Mouse (Mus musculus): ENCODE results near the gene Gm42791. TPM values are rescaled to one million over a fixed set of nuclear protein-coding genes. Genes with fewer than 3 reads are reported as not detected.

The Gm42791 gene
- polyA plus RNA-seq, 1 experiment from 2014 or later = 5.8 TPM

GRCm38 (mm10) chr5:148964251-148964650 is 30.7 kb downstream of the Gm42791 start:
- no peak overlapping the region for H3K4me2 ChIP-seq (ENCODE audit: low read length)
- peaks cover 28% of the 10 kb centered on the region for H3K4me1 ChIP-seq (replicated peaks; ENCODE audit: control insufficient read depth, insufficient read depth, low read length)
- no peaks in the 10 kb centered on the region for H3K36me3 ChIP-seq (ENCODE audit: control insufficient read depth, insufficient read depth)
- no peak overlapping the region for H3K4me3 ChIP-seq (replicated peaks; ENCODE audit: low read length)
- H3K9me3 ChIP-seq (ENCODE audit: control insufficient read depth, low read length) = no peaks in the 10 kb centered on the region
- no peak overlapping the region for H3K9ac ChIP-seq (replicated peaks; ENCODE audit: low read depth, low read length)
- no peak for ATAC-seq
- no peaks in the 10 kb centered on the region for H3K27me3 ChIP-seq (replicated peaks; ENCODE audit: control insufficient read depth, insufficient read depth, low read length)
- WGBS = 76% methylated on average over 1 of the region's 1 CpGs
- H3K27ac ChIP-seq (ENCODE audit: low read length) = peak overlapping the region; percentile 49

GRCm38 (mm10) chr5:148960211-148960610 is 34.7 kb downstream of the Gm42791 start:
- H3K4me2 ChIP-seq (ENCODE audit: low read length) = no peak overlapping the region; the same call in 1 of the 2 replicates
- no peak overlapping the region for H3K4me3 ChIP-seq (replicated peaks; ENCODE audit: low read length)
- 66% methylated on average over 10 of the region's 10 CpGs for WGBS
- H3K27ac ChIP-seq (ENCODE audit: low read length) = no peak overlapping the region
- H3K9ac ChIP-seq (replicated peaks; ENCODE audit: low read depth, low read length) = no peak overlapping the region
- no peaks in the 10 kb centered on the region for H3K27me3 ChIP-seq (replicated peaks; ENCODE audit: control insufficient read depth, insufficient read depth, low read length)
- H3K36me3 ChIP-seq (ENCODE audit: control insufficient read depth, insufficient read depth) = no peaks in the 10 kb centered on the region
- no peaks in the 10 kb centered on the region for H3K9me3 ChIP-seq (ENCODE audit: control insufficient read depth, low read length)
- ATAC-seq = no peak
- peaks cover 16% of the 10 kb centered on the region for H3K4me1 ChIP-seq (replicated peaks; ENCODE audit: control insufficient read depth, insufficient read depth, low read length)

GRCm38 (mm10) chr5:148959068-148959990 is 35.6 kb downstream of the Gm42791 start:
- H3K9me3 ChIP-seq (ENCODE audit: control insufficient read depth, low read length) = no peaks in the 10 kb centered on the region
- no peaks in the 10 kb centered on the region for H3K36me3 ChIP-seq (ENCODE audit: control insufficient read depth, insufficient read depth)
- peak; percentile 81 for ATAC-seq
- H3K27me3 ChIP-seq (replicated peaks; ENCODE audit: control insufficient read depth, insufficient read depth, low read length) = no peaks in the 10 kb centered on the region
- peak overlapping the region; percentile 57 for H3K9ac ChIP-seq (replicated peaks; ENCODE audit: low read depth, low read length)
- WGBS = 2% methylated on average over 38 of the region's 39 CpGs
- H3K4me2 ChIP-seq (ENCODE audit: low read length) = peak overlapping the region; percentile 86
- H3K27ac ChIP-seq (ENCODE audit: low read length) = no peak overlapping the region
- peak overlapping the region; percentile 48 for H3K4me3 ChIP-seq (replicated peaks; ENCODE audit: low read length)
- peaks cover 13% of the 10 kb centered on the region for H3K4me1 ChIP-seq (replicated peaks; ENCODE audit: control insufficient read depth, insufficient read depth, low read length)

- ATAC-seq = no peak
- H3K4me1 ChIP-seq (replicated peaks; ENCODE audit: control insufficient read depth, insufficient read depth, low read length) = peaks cover 13% of the 10 kb centered on the region
- H3K4me3 ChIP-seq (replicated peaks; ENCODE audit: low read length) = no peak overlapping the region
- H3K36me3 ChIP-seq (ENCODE audit: control insufficient read depth, insufficient read depth) = no peaks in the 10 kb centered on the region
- no peak overlapping the region for H3K9ac ChIP-seq (replicated peaks; ENCODE audit: low read depth, low read length)
- 39% methylated on average over 9 of the region's 9 CpGs for WGBS
- H3K4me2 ChIP-seq (ENCODE audit: low read length) = no peak overlapping the region
- no peaks in the 10 kb centered on the region for H3K9me3 ChIP-seq (ENCODE audit: control insufficient read depth, low read length)
- no peaks in the 10 kb centered on the region for H3K27me3 ChIP-seq (replicated peaks; ENCODE audit: control insufficient read depth, insufficient read depth, low read length)
- no peak overlapping the region for H3K27ac ChIP-seq (ENCODE audit: low read length)
Measured at GRCm38 (mm10) chr5:148958355-148958754, 36.6 kb downstream of the Gm42791 start.

GRCm38 (mm10) chr5:148956898-148957535 is 37.9 kb downstream of the Gm42791 start:
- no peak overlapping the region for H3K4me2 ChIP-seq (ENCODE audit: low read length)
- ATAC-seq = no peak
- H3K4me1 ChIP-seq (replicated peaks; ENCODE audit: control insufficient read depth, insufficient read depth, low read length) = peaks cover 13% of the 10 kb centered on the region
- H3K9ac ChIP-seq (replicated peaks; ENCODE audit: low read depth, low read length) = no peak overlapping the region
- no peak overlapping the region for H3K27ac ChIP-seq (ENCODE audit: low read length)
- no peak overlapping the region for H3K4me3 ChIP-seq (replicated peaks; ENCODE audit: low read length)
- H3K27me3 ChIP-seq (replicated peaks; ENCODE audit: control insufficient read depth, insufficient read depth, low read length) = no peaks in the 10 kb centered on the region
- H3K9me3 ChIP-seq (ENCODE audit: control insufficient read depth, low read length) = no peaks in the 10 kb centered on the region
- WGBS = 68% methylated on average over 9 of the region's 9 CpGs
- H3K36me3 ChIP-seq (ENCODE audit: control insufficient read depth, insufficient read depth) = no peaks in the 10 kb centered on the region

GRCm38 (mm10) chr5:148956091-148956490 is 38.9 kb downstream of the Gm42791 start:
- H3K4me3 ChIP-seq (replicated peaks; ENCODE audit: low read length) = no peak overlapping the region
- 86% methylated on average over 9 of the region's 9 CpGs for WGBS
- no peak overlapping the region for H3K27ac ChIP-seq (ENCODE audit: low read length)
- ATAC-seq = no peak
- H3K27me3 ChIP-seq (replicated peaks; ENCODE audit: control insufficient read depth, insufficient read depth, low read length) = no peaks in the 10 kb centered on the region
- H3K9me3 ChIP-seq (ENCODE audit: control insufficient read depth, low read length) = no peaks in the 10 kb centered on the region
- H3K4me2 ChIP-seq (ENCODE audit: low read length) = no peak overlapping the region
- H3K36me3 ChIP-seq (ENCODE audit: control insufficient read depth, insufficient read depth) = no peaks in the 10 kb centered on the region
- H3K9ac ChIP-seq (replicated peaks; ENCODE audit: low read depth, low read length) = no peak overlapping the region
- peaks cover 13% of the 10 kb centered on the region for H3K4me1 ChIP-seq (replicated peaks; ENCODE audit: control insufficient read depth, insufficient read depth, low read length)

GRCm38 (mm10) chr5:148955575-148955974 is 39.4 kb downstream of the Gm42791 start:
- no peak for ATAC-seq
- Histone ChIP-seq H3K27me3 (replicated peaks; ENCODE audit: control insufficient read depth, insufficient read depth, low read length) (no peaks in the 10 kb centered on the region), H3K9me3 (ENCODE audit: control insufficient read depth, low read length) (no peaks in the 10 kb centered on the region), H3K4me3 (replicated peaks; ENCODE audit: low read length) (no peak overlapping the region), H3K4me2 (ENCODE audit: low read length) (no peak overlapping the region), H3K36me3 (ENCODE audit: control insufficient read depth, insufficient read depth) (no peaks in the 10 kb centered on the region), H3K9ac (replicated peaks; ENCODE audit: low read depth, low read length) (no peak overlapping the region), H3K4me1 (replicated peaks; ENCODE audit: control insufficient read depth, insufficient read depth, low read length) (peaks cover 13% of the 10 kb centered on the region), H3K27ac (ENCODE audit: low read length) (no peak overlapping the region)
- WGBS = 94% methylated on average over 6 of the region's 6 CpGs

- WGBS = 76% methylated on average over 22 of the region's 22 CpGs
- Histone ChIP-seq H3K9ac (replicated peaks; ENCODE audit: low read depth, low read length) (no peak overlapping the region), H3K27ac (ENCODE audit: low read length) (no peak overlapping the region), H3K4me1 (replicated peaks; ENCODE audit: control insufficient read depth, insufficient read depth, low read length) (peaks cover 7% of the 10 kb centered on the region), H3K4me2 (ENCODE audit: low read length) (no peak overlapping the region), H3K4me3 (replicated peaks; ENCODE audit: low read length) (no peak overlapping the region), H3K36me3 (ENCODE audit: control insufficient read depth, insufficient read depth) (no peaks in the 10 kb centered on the region), H3K27me3 (replicated peaks; ENCODE audit: control insufficient read depth, insufficient read depth, low read length) (no peaks in the 10 kb centered on the region), H3K9me3 (ENCODE audit: control insufficient read depth, low read length) (no peaks in the 10 kb centered on the region)
- no peak for ATAC-seq
Measured at GRCm38 (mm10) chr5:148954314-148955060, 40.5 kb downstream of the Gm42791 start.

GRCm38 (mm10) chr5:148953098-148953497 is 41.8 kb downstream of the Gm42791 start:
- no peak for ATAC-seq
- no peaks in the 10 kb centered on the region for H3K9me3 ChIP-seq (ENCODE audit: control insufficient read depth, low read length)

More at GRCm38 (mm10) chr5:148953098-148953497, 41.8 kb downstream of the Gm42791 start:
- 80% methylated on average over 5 of the region's 5 CpGs for WGBS
- Histone ChIP-seq H3K27me3 (replicated peaks; ENCODE audit: control insufficient read depth, insufficient read depth, low read length) (no peaks in the 10 kb centered on the region), H3K4me1 (replicated peaks; ENCODE audit: control insufficient read depth, insufficient read depth, low read length) (no peaks in the 10 kb centered on the region), H3K4me3 (replicated peaks; ENCODE audit: low read length) (no peak overlapping the region), H3K27ac (ENCODE audit: low read length) (no peak overlapping the region), H3K9ac (replicated peaks; ENCODE audit: low read depth, low read length) (no peak overlapping the region), H3K4me2 (ENCODE audit: low read length) (no peak overlapping the region), H3K36me3 (ENCODE audit: control insufficient read depth, insufficient read depth) (no peaks in the 10 kb centered on the region)

Data from forebrain, embryonic 16.5 days (tissue).